Mouse (Mus musculus): ENCODE measurements at regions not wholly inside any gene's neighbourhood (a gene's known extent, or its start where the extent isn't known, plus 50 kb on each side); places are given as distances from the start of the nearest gene placed in this dataset.
A peak's percentile ranks its signal among the peaks of the same experiment; 100 is the strongest.

DNA sequence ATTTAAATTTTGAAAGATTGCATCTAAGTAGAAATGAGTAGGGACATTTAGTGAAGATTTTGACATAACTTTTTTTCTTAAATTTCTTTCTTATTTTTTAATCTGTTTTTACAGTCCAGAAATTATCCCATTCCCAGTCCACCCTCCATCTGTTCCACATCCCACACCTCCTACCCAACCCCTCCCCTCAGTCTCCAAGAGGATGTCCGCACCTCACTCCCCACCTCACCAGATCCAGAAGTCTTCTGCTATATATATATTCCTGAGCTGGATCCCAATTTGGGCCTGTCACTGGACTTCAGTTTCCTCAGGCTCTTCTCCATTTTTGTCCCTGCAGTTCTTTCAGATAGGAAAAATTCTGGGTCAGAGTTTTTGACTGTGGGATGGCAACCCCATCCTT lies 3879.6 kb upstream of the Gm7489 start:
- no peak for ATAC-seq
- in situ Hi-C loops (cut with MboI; ENCODE audit: low pct_unique_long_range_greater_than_20kb), result no loop called here
- TF ChIP-seq CTCF (IDR thresholded peaks at IDR 0.05), result no peak
- ChIA-PET CTCF (no interaction called here), POLR2A (no interaction called here)
- H3K27me3 ChIP-seq, result peaks cover 23% of the 10 kb centered on the region
- no peak for DNase-seq (ENCODE audit: low read depth, low spot score)

GRCm38 (mm10) chr15:50046653-50047052 lies 3838.1 kb upstream of the Gm7489 start:
- CTCF ChIA-PET, result interaction anchor here (0.9 to 1.1 kb wide), 2 partner anchors 204 to 217 kb away, joined by 3 to 5 read pairs; no protein-coding TSS in a partner anchor
- in situ Hi-C loops (cut with MboI; ENCODE audit: low pct_unique_long_range_greater_than_20kb), result loop anchor here (10.0 kb wide), 1 partner anchor 218 kb away; no protein-coding TSS in a partner anchor
- POLR2A ChIA-PET, result interaction anchor here (0.6 kb wide), 1 partner anchor 379 kb away, joined by 4 read pairs; no protein-coding TSS in a partner anchor
- peak; percentile 41 for TF ChIP-seq CTCF (IDR thresholded peaks at IDR 0.05)
- H3K27me3 ChIP-seq, result peaks cover 7% of the 10 kb centered on the region
- no peak for DNase-seq (ENCODE audit: low read depth, low spot score)
- no peak for ATAC-seq

DNA sequence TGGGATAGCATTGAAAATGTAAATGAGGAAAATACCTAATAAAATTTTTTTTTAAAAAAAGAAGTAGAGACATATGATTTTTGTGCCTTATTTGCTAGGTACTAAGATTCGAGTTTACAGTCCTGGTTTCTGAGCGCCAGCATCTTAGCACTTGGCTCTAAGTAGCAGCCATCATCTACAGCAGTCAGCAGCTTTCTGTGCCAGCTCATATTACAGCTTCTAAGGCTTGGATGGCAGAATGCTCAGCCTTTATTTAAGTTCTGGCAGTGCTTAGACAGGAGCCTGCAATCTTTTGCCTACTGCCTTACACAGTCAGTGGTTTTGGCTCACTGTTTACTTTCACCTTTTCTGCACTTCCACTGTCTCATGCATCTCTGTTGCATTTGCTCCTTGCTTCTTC lies 3831.2 kb upstream of the Gm7489 start:
- DNase-seq (ENCODE audit: low read depth, low spot score), result no peak
- TF ChIP-seq CTCF (IDR thresholded peaks at IDR 0.05), result no peak
- H3K27me3 ChIP-seq, result peaks cover 4% of the 10 kb centered on the region
- no peak for ATAC-seq
- CTCF ChIA-PET, result no interaction called here
- in situ Hi-C loops (cut with MboI; ENCODE audit: low pct_unique_long_range_greater_than_20kb), result no loop called here
- POLR2A ChIA-PET, result no interaction called here

DNA sequence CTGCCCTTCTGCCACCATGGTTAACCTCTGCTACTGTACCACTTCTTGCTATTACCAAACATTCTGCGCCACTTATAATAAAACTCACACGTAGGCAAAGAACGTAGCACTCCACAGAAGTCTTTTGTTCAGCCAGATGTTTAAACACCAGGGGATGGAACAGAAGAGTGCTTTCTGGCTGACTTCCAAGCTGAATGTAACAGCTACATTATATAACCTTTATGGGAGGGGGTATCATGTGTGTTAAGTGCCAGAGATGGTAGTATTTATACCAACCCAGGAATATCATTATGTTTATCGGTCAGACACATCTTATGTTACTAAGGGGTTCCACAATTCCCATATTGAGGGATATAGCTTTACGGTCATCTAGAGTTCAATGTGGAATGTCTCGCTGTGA lies 3830.8 kb upstream of the Gm7489 start:
- no peak for ATAC-seq

DNA sequence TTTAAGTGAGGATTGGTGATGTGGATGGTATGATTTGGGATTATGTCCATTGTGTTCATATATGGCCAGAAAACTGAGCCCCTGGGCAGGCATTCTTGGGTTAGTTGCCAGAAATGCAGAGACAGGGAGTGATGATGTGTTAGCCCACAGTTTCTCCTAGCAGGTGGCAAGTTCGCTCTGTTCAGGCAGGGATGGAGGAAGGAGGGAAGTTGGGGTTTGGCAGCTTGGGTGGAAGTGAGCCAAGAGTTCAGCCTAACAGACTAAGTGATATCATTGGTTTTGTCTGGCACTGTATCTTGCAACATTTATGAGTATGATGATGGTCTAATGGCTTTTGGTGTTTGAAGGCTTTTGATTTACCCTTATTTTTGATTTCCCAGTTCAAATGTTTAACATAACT lies 3806.5 kb upstream of the Gm7489 start:
- no peak for TF ChIP-seq CTCF (IDR thresholded peaks at IDR 0.05)
- DNase-seq (ENCODE audit: low read depth, low spot score) (no peak), ATAC-seq (no peak)
- ChIA-PET POLR2A (no interaction called here), CTCF (no interaction called here)
- in situ Hi-C loops (cut with MboI; ENCODE audit: low pct_unique_long_range_greater_than_20kb), result no loop called here
- H3K27me3 ChIP-seq, result no peaks in the 10 kb centered on the region

More for the DNA sequence above, 3830.8 kb upstream of the Gm7489 start:
- no peak for DNase-seq (ENCODE audit: low read depth, low spot score)
- H3K27me3 ChIP-seq, result peaks cover 4% of the 10 kb centered on the region
- in situ Hi-C loops (cut with MboI; ENCODE audit: low pct_unique_long_range_greater_than_20kb), result no loop called here
- ChIA-PET CTCF (interaction anchor here (1.6 kb wide), 1 partner anchor 32 kb away, joined by 4 read pairs; no protein-coding TSS in a partner anchor), POLR2A (no interaction called here)
- no peak for TF ChIP-seq CTCF (IDR thresholded peaks at IDR 0.05)

DNA sequence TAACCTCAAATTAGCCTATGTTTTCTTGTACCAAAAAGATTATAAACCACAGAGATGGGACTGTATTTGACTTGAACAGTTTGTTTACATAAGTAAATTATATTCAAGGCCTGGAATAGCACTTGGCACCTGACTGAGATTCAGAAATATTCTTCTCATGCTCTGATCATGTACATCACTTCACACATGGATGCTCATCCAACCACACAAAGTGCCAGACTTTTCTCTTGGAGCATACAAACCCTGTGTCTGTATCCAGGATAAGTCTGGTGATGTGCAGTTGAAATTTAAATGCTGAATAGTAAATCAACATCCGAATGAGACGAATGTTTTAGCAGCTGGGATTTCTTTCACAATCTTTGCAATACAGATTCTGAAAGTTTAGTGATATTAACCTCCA lies 3802.3 kb upstream of the Gm7489 start:
- ChIA-PET POLR2A (no interaction called here), CTCF (no interaction called here)
- in situ Hi-C loops (cut with MboI; ENCODE audit: low pct_unique_long_range_greater_than_20kb), result no loop called here
- ATAC-seq (no peak), DNase-seq (ENCODE audit: low read depth, low spot score) (no peak)
- TF ChIP-seq CTCF (IDR thresholded peaks at IDR 0.05), result no peak
- no peaks in the 10 kb centered on the region for H3K27me3 ChIP-seq

- CTCF ChIA-PET, result no interaction called here
- ATAC-seq (no peak), DNase-seq (ENCODE audit: low read depth, low spot score) (no peak)
- no peak for TF ChIP-seq CTCF (IDR thresholded peaks at IDR 0.05)
- H3K27me3 ChIP-seq, result no peaks in the 10 kb centered on the region
- POLR2A ChIA-PET, result no interaction called here
- in situ Hi-C loops (cut with MboI; ENCODE audit: low pct_unique_long_range_greater_than_20kb), result no loop called here
These were observed 3782.0 kb upstream of the Gm7489 start for GRCm38 (mm10) chr15:50102596-50103277.

DNA sequence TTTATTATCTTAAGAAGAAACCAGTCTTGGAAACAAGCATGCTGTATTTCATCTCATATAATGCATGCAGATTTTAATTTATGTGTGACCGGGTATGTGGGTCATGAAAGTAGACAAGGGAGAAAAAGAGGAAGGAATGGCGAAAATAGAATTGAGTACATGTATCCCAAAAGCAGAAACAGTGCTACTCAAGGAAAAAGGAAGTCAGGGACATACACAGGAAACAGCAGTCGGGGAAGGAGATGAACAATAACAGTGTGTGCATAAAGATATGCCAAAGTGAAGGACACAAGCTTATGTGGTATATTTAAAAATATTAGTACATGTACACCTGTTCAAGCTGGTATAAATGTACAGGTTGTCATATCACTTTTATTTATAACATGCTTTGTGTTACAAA lies 3775.8 kb upstream of the Gm7489 start:
- no peaks in the 10 kb centered on the region for H3K27me3 ChIP-seq
- no peak for ATAC-seq
- TF ChIP-seq CTCF (IDR thresholded peaks at IDR 0.05), result no peak
- no peak for DNase-seq (ENCODE audit: low read depth, low spot score)
- ChIA-PET CTCF (no interaction called here), POLR2A (no interaction called here)
- in situ Hi-C loops (cut with MboI; ENCODE audit: low pct_unique_long_range_greater_than_20kb), result no loop called here

DNA sequence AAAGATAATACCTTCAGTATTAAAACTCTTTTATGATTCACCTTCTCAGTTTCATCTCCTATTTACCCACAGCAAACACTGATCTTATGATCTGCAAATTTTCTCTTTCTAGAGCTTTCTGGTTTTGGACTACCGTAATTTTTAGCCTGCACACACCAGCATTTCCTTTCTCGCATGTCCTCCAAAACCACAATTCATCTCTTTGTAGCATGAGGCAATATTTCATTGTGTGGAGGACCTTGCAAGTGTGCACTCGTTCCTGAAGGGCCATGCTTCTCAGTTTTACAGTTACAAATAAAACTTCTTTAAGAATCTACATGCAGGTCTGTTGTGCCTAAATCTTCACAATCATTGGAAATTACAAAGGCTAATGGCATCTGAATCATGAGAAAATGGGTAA lies 3730.8 kb upstream of the Gm7489 start:
- CTCF ChIA-PET, result no interaction called here

GRCm38 (mm10) chr15:50172276-50172772 lies 3712.4 kb upstream of the Gm7489 start:
- no peak for TF ChIP-seq CTCF (IDR thresholded peaks at IDR 0.05)
- ATAC-seq, result peak; percentile 97
- ChIA-PET POLR2A (no interaction called here), CTCF (interaction anchor here (1.4 kb wide), 1 partner anchor 25 kb away, joined by 3 read pairs; no protein-coding TSS in a partner anchor)
- in situ Hi-C loops (cut with MboI; ENCODE audit: low pct_unique_long_range_greater_than_20kb), result loop anchor here (10.0 kb wide), 1 partner anchor 1982 kb away; no protein-coding TSS in a partner anchor
- H3K27me3 ChIP-seq, result no peaks in the 10 kb centered on the region
- peak; percentile 67 for DNase-seq (ENCODE audit: low read depth, low spot score)

More for the DNA sequence above, 3730.8 kb upstream of the Gm7489 start:
- DNase-seq (ENCODE audit: low read depth, low spot score) (no peak), ATAC-seq (no peak)
- POLR2A ChIA-PET, result no interaction called here
- no peak for TF ChIP-seq CTCF (IDR thresholded peaks at IDR 0.05)
- peaks cover 5% of the 10 kb centered on the region for H3K27me3 ChIP-seq
- in situ Hi-C loops (cut with MboI; ENCODE audit: low pct_unique_long_range_greater_than_20kb), result no loop called here

DNA sequence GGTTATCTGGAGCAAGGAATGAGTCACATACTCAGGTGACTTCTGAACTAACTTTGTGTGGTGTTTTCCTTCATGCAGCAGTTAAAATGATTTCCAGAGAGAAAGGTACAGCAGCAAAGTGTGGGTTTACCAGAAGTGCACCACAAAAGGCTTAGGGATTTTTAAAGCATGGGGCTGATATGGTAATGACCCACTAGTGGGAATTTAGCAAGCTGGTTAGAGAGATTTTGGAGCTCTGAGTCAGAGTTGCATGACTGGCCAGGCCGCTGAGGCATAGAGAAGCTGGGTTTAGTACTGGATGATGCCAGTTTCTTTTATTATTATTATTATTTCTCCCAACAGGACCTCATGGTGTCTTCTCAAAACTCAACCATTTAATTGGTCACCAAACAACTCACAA lies 3701.5 kb upstream of the Gm7489 start:
- POLR2A ChIA-PET, result no interaction called here
- H3K27me3 ChIP-seq, result no peaks in the 10 kb centered on the region
- ATAC-seq (peak; percentile 98), DNase-seq (ENCODE audit: low read depth, low spot score) (peak; percentile 59)
- CTCF ChIA-PET, result no interaction called here
- in situ Hi-C loops (cut with MboI; ENCODE audit: low pct_unique_long_range_greater_than_20kb), result no loop called here
- no peak for TF ChIP-seq CTCF (IDR thresholded peaks at IDR 0.05)

Measured in Patski (cell line).